Comparison of ENCODE assay signal across 24 mouse cellular contexts in the genomic region with DNA sequence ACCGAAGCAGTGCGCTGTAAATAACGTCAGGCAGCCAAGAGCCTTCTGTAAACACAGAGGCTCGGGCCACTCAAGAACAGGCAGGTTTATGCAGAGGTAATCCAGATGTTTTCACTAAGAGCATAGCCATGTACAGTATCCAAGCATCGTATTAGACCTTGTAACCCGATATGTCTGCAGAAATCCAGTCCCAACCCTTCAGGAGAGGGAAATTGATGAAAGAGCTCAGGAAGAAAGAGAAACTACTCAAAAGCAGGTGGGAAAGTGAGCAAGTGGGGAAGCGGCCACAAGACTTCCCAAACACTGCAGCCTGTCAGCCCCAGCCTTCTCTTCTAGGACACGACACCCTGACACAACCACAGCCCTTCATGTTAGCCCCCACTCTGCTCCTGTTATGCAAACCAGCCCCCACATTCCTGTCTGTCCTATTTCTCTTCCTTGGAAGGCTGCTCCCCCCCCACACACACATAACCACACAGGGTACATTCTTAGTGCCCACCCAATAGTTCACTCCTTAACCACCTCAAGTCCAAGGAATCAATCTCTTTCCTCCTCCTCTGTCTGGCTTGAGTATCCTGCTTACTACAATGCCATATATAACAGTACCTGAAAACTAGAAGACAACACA.
A peak's percentile ranks its signal among the peaks of the same experiment; 100 is the strongest.
DNase-seq lines count a peak whose midpoint lies in the region; ATAC-seq and TF ChIP-seq lines count a peak whose summit lies in the region.
"Had no signal": no experiment of that assay in that cellular context is flagged by ENCODE, and none has a peak within 500 bp of the region (broad histone marks: within the 10 kb centered on the region; RNA-seq: fewer than 3 reads in every experiment).

No protein-coding gene starts in this region.

- peak; percentile 32 for DNase-seq in embryo, embryonic 10 days (ENCODE audit: low spot score)
- DNase-seq in embryo, embryonic 9.5 days (ENCODE audit: extremely low spot score): no peak
- DNase-seq in kidney, postnatal 4 days: peak; percentile 9 to 18
- no peak for DNase-seq in kidney, adult 11 months
- no peak for DNase-seq in stomach, postnatal 0 days (ENCODE audit: low spot score)
- DNase-seq in layer of hippocampus, adult 18-20 months (ENCODE audit: low spot score in 2 of 2): no peak
- no peak for DNase-seq in urinary bladder, postnatal 14 days (ENCODE audit: low spot score)
- DNase-seq: adrenal gland, adult 2 months; cerebellum, adult 11-12 months; cerebellum, postnatal 25 days; gastrocnemius, postnatal 36 days; heart, postnatal 14 days; kidney, postnatal 36 days; left cerebral cortex, postnatal 4 days; thymus, postnatal 36 days had no signal

- H3K4me2 ChIP-seq in limb, embryonic 12.5 days: peak overlapping the region; percentile 35
- no peak overlapping the region for H3K4me2 ChIP-seq in stomach, postnatal 0 days (replicated peaks; ENCODE audit: low read depth)
- H3K4me2 ChIP-seq: forebrain, embryonic 13.5 days; heart, embryonic 11.5 days; midbrain, embryonic 12.5 days; neural tube, embryonic 13.5 days had no signal

- peak; percentile 90 for ATAC-seq in limb, embryonic 12.5 days (ENCODE audit: insufficient number of reproducible peaks, insufficient read depth, low FRiP score, low TSS enrichment, low read depth)
- ATAC-seq in stomach, postnatal 0 days (ENCODE audit: low FRiP score, low TSS enrichment): peak; percentile 45; the same call in 1 of the 2 replicates
- ATAC-seq: CD4-positive, CD25-positive, alpha-beta regulatory T cell, adult 4 months; forebrain, embryonic 13.5 days; hindbrain, embryonic 16.5 days had no signal

- no peaks in the 10 kb centered on the region for H3K36me3 ChIP-seq in limb, embryonic 12.5 days
- H3K36me3 ChIP-seq in stomach, postnatal 0 days (ENCODE audit: control insufficient read depth, insufficient read depth, low read length): no peaks in the 10 kb centered on the region
- H3K36me3 ChIP-seq: G1E; midbrain, embryonic 12.5 days; neural tube, embryonic 13.5 days had no signal

- H3K9ac ChIP-seq in limb, embryonic 12.5 days (replicated peaks): no peak overlapping the region
- no peak overlapping the region for H3K9ac ChIP-seq in stomach, postnatal 0 days (ENCODE audit: low read length)
- H3K9ac ChIP-seq: forebrain, embryonic 13.5 days; midbrain, embryonic 12.5 days; neural tube, embryonic 13.5 days had no signal

- peaks cover 47% of the 10 kb centered on the region for H3K4me1 ChIP-seq in limb, embryonic 12.5 days (replicated peaks)
- no peaks in the 10 kb centered on the region for H3K4me1 ChIP-seq in stomach, postnatal 0 days (replicated peaks; ENCODE audit: control insufficient read depth, insufficient read depth)

- no peaks in the 10 kb centered on the region for H3K9me3 ChIP-seq in limb, embryonic 12.5 days
- H3K9me3 ChIP-seq in stomach, postnatal 0 days (ENCODE audit: control insufficient read depth, low read length): no peaks in the 10 kb centered on the region
- H3K9me3 ChIP-seq: forebrain, embryonic 13.5 days; G1E; midbrain, embryonic 12.5 days; neural tube, embryonic 13.5 days had no signal

- no peak overlapping the region for H3K4me3 ChIP-seq in limb, embryonic 12.5 days (replicated peaks)
- H3K4me3 ChIP-seq in stomach, postnatal 0 days (ENCODE audit: low read depth, low read length): no peak overlapping the region
- H3K4me3 ChIP-seq: forebrain, embryonic 13.5 days; midbrain, embryonic 12.5 days; neural tube, embryonic 13.5 days had no signal

- H3K27ac ChIP-seq in limb, embryonic 12.5 days: peak overlapping the region; percentile 91
- H3K27ac ChIP-seq in stomach, postnatal 0 days (replicated peaks): no peak overlapping the region
- H3K27ac ChIP-seq: forebrain, embryonic 13.5 days; macrophage; midbrain, embryonic 12.5 days; neural tube, embryonic 13.5 days had no signal

- no peaks in the 10 kb centered on the region for H3K27me3 ChIP-seq in limb, embryonic 12.5 days
- H3K27me3 ChIP-seq in stomach, postnatal 0 days (ENCODE audit: control insufficient read depth, insufficient read depth, low read length): no peaks in the 10 kb centered on the region
- H3K27me3 ChIP-seq: forebrain, embryonic 13.5 days; midbrain, embryonic 12.5 days; neural tube, embryonic 13.5 days had no signal

- TF ChIP-seq EP300 in stomach, postnatal 0 days (optimal IDR thresholded peaks at IDR 0.05): no peak

- no peak for TF ChIP-seq CTCF in stomach, postnatal 0 days (IDR thresholded peaks at IDR 0.05; ENCODE audit: low read depth)

- 10% methylated on average over 8 of the region's 8 CpGs for WGBS in limb, embryonic 12.5 days
- 32% methylated on average over 8 of the region's 8 CpGs for WGBS in stomach, postnatal 0 days

Comparison
In these comparisons a context has a peak if more than half of its experiments do, and no peak if none do; other contexts are left out.
1. DNase-seq: peak in embryo, embryonic 10 days (single experiment) and kidney, postnatal 4 days (2 of 2); none in embryo, embryonic 9.5 days (single experiment), kidney, adult 11 months (single experiment), stomach, postnatal 0 days (single experiment), layer of hippocampus, adult 18-20 months (0 of 2) and urinary bladder, postnatal 14 days (single experiment).